Mouse (Mus musculus): Measurements from ENCODE around the gene Hand1. TPM values are rescaled to one million over a fixed set of nuclear protein-coding genes. Genes with fewer than 3 reads are reported as not detected.

Gene Hand1
- polyA plus RNA-seq, 1 experiment from 2014 or later: 23.0 TPM

DNA sequence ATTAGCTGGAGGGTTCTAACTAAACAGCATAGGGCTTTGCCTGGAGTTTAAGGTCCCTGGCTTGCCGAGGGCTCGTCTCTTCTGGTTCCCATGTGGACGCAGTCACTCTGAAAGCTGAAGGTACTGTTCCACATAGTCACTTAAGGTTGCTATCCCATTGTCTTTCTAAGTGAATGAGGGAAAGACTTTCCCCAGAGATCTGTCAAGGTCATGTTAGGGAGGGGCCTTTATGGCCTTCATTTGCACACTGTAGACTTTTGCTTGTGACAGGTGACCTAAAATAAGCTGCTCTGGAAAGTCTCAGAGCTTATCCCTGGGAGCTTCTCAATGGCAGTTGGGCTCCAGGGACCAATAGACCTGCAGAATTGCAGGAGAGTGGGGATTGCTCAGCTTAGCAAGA is 19.0 kb downstream of the Hand1 start:
- H3K9ac ChIP-seq (ENCODE audit: low read depth, low read length): no peak overlapping the region
- ATAC-seq: no peak
- H3K4me3 ChIP-seq (ENCODE audit: low read length): no peak overlapping the region
- no peak overlapping the region for H3K4me2 ChIP-seq (ENCODE audit: low read depth, low read length)
- H3K4me1 ChIP-seq (ENCODE audit: control insufficient read depth, insufficient read depth, low read length): peaks cover 15% of the 10 kb centered on the region
- H3K27ac ChIP-seq (ENCODE audit: low read length): no peak overlapping the region
- 0 out of 2 replicates have a peak, but pooled peaks cover 3% of the 10 kb centered on the region for H3K36me3 ChIP-seq (ENCODE audit: control insufficient read depth, insufficient read depth, low read length)
- no peaks in the 10 kb centered on the region for H3K27me3 ChIP-seq (replicated peaks; ENCODE audit: control insufficient read depth, insufficient read depth, low read length)
- WGBS: 93% methylated on average over 3 of the region's 3 CpGs
- H3K9me3 ChIP-seq (ENCODE audit: control insufficient read depth, low read length): no peaks in the 10 kb centered on the region; the same call in 1 of the 2 replicates

- Histone ChIP-seq H3K27me3 (replicated peaks; ENCODE audit: control insufficient read depth, insufficient read depth, low read length) (no peaks in the 10 kb centered on the region), H3K9ac (ENCODE audit: low read depth, low read length) (no peak overlapping the region), H3K9me3 (ENCODE audit: control insufficient read depth, low read length) (no peaks in the 10 kb centered on the region), H3K4me1 (ENCODE audit: control insufficient read depth, insufficient read depth, low read length) (peaks cover 15% of the 10 kb centered on the region), H3K27ac (ENCODE audit: low read length) (no peak overlapping the region), H3K4me3 (ENCODE audit: low read length) (no peak overlapping the region), H3K36me3 (ENCODE audit: control insufficient read depth, insufficient read depth, low read length) (peaks cover 7% of the 10 kb centered on the region; the same call in 1 of the 2 replicates), H3K4me2 (ENCODE audit: low read depth, low read length) (no peak overlapping the region)
- no peak for ATAC-seq
- WGBS: 94% methylated on average over 8 of the region's 8 CpGs
Observed at GRCm38 (mm10) chr11:57812212-57812611, 20.4 kb downstream of the Hand1 start.

- no peak for ATAC-seq
- Histone ChIP-seq H3K9me3 (ENCODE audit: control insufficient read depth, low read length) (no peaks in the 10 kb centered on the region), H3K4me1 (ENCODE audit: control insufficient read depth, insufficient read depth, low read length) (peaks cover 15% of the 10 kb centered on the region), H3K4me2 (ENCODE audit: low read depth, low read length) (no peak overlapping the region), H3K9ac (ENCODE audit: low read depth, low read length) (no peak overlapping the region), H3K36me3 (ENCODE audit: control insufficient read depth, insufficient read depth, low read length) (peaks cover 7% of the 10 kb centered on the region), H3K27me3 (replicated peaks; ENCODE audit: control insufficient read depth, insufficient read depth, low read length) (no peaks in the 10 kb centered on the region), H3K4me3 (ENCODE audit: low read length) (no peak overlapping the region), H3K27ac (ENCODE audit: low read length) (no peak overlapping the region)
- WGBS: 83% methylated on average over 7 of the region's 7 CpGs
Observed at GRCm38 (mm10) chr11:57811006-57811405, 21.6 kb downstream of the Hand1 start.

- Histone ChIP-seq H3K9me3 (ENCODE audit: control insufficient read depth, low read length) (no peaks in the 10 kb centered on the region), H3K4me3 (ENCODE audit: low read length) (no peak overlapping the region), H3K4me1 (ENCODE audit: control insufficient read depth, insufficient read depth, low read length) (peaks cover 15% of the 10 kb centered on the region), H3K4me2 (ENCODE audit: low read depth, low read length) (no peak overlapping the region), H3K36me3 (ENCODE audit: control insufficient read depth, insufficient read depth, low read length) (peaks cover 7% of the 10 kb centered on the region), H3K27me3 (replicated peaks; ENCODE audit: control insufficient read depth, insufficient read depth, low read length) (no peaks in the 10 kb centered on the region), H3K9ac (ENCODE audit: low read depth, low read length) (no peak overlapping the region), H3K27ac (ENCODE audit: low read length) (peak overlapping the region; percentile 52)
- ATAC-seq: peak; percentile 80
- 67% methylated on average over 8 of the region's 8 CpGs for WGBS
Observed at GRCm38 (mm10) chr11:57809732-57810098, 22.9 kb downstream of the Hand1 start.

- no peaks in the 10 kb centered on the region for H3K9me3 ChIP-seq (ENCODE audit: control insufficient read depth, low read length)
- H3K4me2 ChIP-seq (ENCODE audit: low read depth, low read length): no peak overlapping the region
- H3K4me1 ChIP-seq (ENCODE audit: control insufficient read depth, insufficient read depth, low read length): peaks cover 15% of the 10 kb centered on the region
- H3K27me3 ChIP-seq (replicated peaks; ENCODE audit: control insufficient read depth, insufficient read depth, low read length): no peaks in the 10 kb centered on the region
- peak overlapping the region; percentile 64 for H3K27ac ChIP-seq (ENCODE audit: low read length)
- no peak overlapping the region for H3K9ac ChIP-seq (ENCODE audit: low read depth, low read length)
- 85% methylated on average over 17 of the region's 17 CpGs for WGBS
- H3K4me3 ChIP-seq (ENCODE audit: low read length): no peak overlapping the region
- ATAC-seq: peak; percentile 70
- H3K36me3 ChIP-seq (ENCODE audit: control insufficient read depth, insufficient read depth, low read length): peaks cover 7% of the 10 kb centered on the region
Observed at GRCm38 (mm10) chr11:57809017-57809731, 23.4 kb downstream of the Hand1 start.

DNA sequence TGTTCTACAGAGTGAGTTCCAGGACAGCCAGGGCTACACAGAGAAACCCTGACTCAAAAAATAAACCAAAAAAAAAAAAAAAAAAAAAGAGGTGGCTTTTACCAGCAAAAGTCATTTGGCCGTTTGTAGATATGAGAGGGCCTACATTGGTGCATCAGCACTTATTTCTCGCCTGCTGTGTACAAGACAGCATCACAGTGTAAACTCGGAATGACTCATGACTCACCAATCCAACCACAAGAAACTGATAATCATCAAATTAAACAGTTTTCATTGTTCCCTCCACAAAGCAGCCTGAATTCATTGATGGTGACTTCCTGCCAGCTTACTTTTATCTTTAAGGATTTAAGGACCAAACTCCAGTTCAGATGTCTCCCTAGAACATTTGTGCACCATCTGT is 27.6 kb downstream of the Hand1 start:
- no peak overlapping the region for H3K27ac ChIP-seq (ENCODE audit: low read length)
- H3K9ac ChIP-seq (ENCODE audit: low read depth, low read length): no peak overlapping the region
- H3K36me3 ChIP-seq (ENCODE audit: control insufficient read depth, insufficient read depth, low read length): peaks cover 4% of the 10 kb centered on the region
- no peak overlapping the region for H3K4me3 ChIP-seq (ENCODE audit: low read length)
- no peaks in the 10 kb centered on the region for H3K9me3 ChIP-seq (ENCODE audit: control insufficient read depth, low read length)
- H3K4me2 ChIP-seq (ENCODE audit: low read depth, low read length): no peak overlapping the region
- 76% methylated on average over 3 of the region's 3 CpGs for WGBS
- no peaks in the 10 kb centered on the region for H3K27me3 ChIP-seq (replicated peaks; ENCODE audit: control insufficient read depth, insufficient read depth, low read length)
- no peak for ATAC-seq
- peaks cover 36% of the 10 kb centered on the region for H3K4me1 ChIP-seq (ENCODE audit: control insufficient read depth, insufficient read depth, low read length)

DNA sequence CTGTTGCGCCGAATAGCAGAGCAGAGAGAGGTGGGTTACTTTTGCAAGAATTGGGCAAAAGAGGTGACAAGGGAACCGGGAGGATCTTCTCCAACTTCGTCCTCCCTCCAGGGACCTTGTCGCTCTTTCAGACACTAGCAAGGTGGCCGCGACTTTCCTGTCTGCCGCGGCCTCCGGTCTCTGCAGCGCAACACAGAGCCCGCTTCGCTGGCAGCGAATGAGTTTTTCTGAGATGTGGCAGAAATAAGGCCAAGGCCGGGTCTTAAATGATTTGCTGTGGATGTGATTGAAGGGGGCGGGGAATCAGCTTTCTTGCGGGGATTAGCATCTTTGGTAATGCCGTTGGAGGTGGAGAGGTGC is 30.1 kb downstream of the Hand1 start:
- WGBS: 2% methylated on average over 18 of the region's 18 CpGs

DNA sequence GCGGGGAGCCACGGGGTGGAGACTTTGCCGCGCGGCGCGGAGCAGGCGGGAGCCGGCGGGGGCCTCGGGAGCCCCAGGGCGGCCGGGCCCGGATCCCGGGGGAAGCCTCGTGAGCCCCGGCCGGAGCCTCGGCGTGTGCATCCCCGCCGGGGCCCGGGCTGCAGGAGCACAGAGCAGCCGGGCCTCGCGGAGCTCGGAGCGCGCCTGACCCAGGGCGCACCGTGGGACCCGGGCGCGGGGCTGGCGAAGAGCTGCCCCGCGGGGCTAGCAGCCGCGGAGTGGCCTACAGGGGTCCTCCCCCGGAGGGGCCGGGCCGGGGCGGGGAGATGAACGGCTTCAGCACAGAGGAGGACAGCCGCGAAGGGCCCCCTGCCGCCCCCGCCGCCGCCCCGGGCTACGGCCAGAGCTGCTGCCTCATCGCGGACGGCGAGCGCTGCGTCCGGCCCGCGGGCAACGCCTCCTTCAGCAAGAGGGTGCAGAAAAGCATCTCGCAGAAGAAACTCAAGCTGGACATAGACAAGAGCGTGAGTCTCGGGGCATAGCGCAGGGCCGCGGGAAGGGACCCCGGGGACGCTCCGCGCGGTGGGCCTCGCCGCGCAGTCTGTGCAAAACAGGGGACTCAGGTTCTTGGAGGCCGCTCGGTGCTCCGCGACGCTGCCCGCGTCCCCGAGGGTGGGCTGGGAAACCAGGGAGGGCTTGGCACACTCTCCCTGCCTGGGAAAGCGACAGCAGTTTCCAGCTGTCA is 30.7 kb downstream of the Hand1 start:
- no peaks in the 10 kb centered on the region for H3K27me3 ChIP-seq (replicated peaks; ENCODE audit: control insufficient read depth, insufficient read depth, low read length)
- peak overlapping the region; percentile 94 for H3K9ac ChIP-seq (ENCODE audit: low read depth, low read length)
- WGBS: under 1% methylated on average over 75 of the region's 85 CpGs
- H3K36me3 ChIP-seq (ENCODE audit: control insufficient read depth, insufficient read depth, low read length): no peaks in the 10 kb centered on the region; the same call in 1 of the 2 replicates
- H3K4me1 ChIP-seq (ENCODE audit: control insufficient read depth, insufficient read depth, low read length): peaks cover 26% of the 10 kb centered on the region
- peak; percentile 54 for ATAC-seq
- H3K4me2 ChIP-seq (ENCODE audit: low read depth, low read length): peak overlapping the region; percentile 97
- H3K9me3 ChIP-seq (ENCODE audit: control insufficient read depth, low read length): no peaks in the 10 kb centered on the region
- H3K4me3 ChIP-seq (ENCODE audit: low read length): peak overlapping the region; percentile 88
- peak overlapping the region; percentile 69 for H3K27ac ChIP-seq (ENCODE audit: low read length)

More for the DNA sequence above, 30.1 kb downstream of the Hand1 start:
- Histone ChIP-seq H3K4me3 (ENCODE audit: low read length) (peak overlapping the region; percentile 88), H3K4me2 (ENCODE audit: low read depth, low read length) (peak overlapping the region; percentile 97), H3K36me3 (ENCODE audit: control insufficient read depth, insufficient read depth, low read length) (no peaks in the 10 kb centered on the region; the same call in 1 of the 2 replicates), H3K4me1 (ENCODE audit: control insufficient read depth, insufficient read depth, low read length) (peaks cover 26% of the 10 kb centered on the region), H3K27me3 (replicated peaks; ENCODE audit: control insufficient read depth, insufficient read depth, low read length) (no peaks in the 10 kb centered on the region), H3K27ac (ENCODE audit: low read length) (no peak overlapping the region), H3K9ac (ENCODE audit: low read depth, low read length) (peak overlapping the region; percentile 94), H3K9me3 (ENCODE audit: control insufficient read depth, low read length) (no peaks in the 10 kb centered on the region)
- no peak for ATAC-seq

GRCm38 (mm10) chr11:57800971-57801765 is 31.4 kb downstream of the Hand1 start, which contains the start of gene Sap30l:
TSS of gene Sap30l (plus strand) at chr11:57801637.
- WGBS: under 1% methylated on average over 59 of the region's 66 CpGs
- peak; percentile 97 for ATAC-seq

More at GRCm38 (mm10) chr11:57800971-57801765, 31.4 kb downstream of the Hand1 start, which contains the start of gene Sap30l:
- peaks cover 26% of the 10 kb centered on the region for H3K4me1 ChIP-seq (ENCODE audit: control insufficient read depth, insufficient read depth, low read length)
- H3K4me2 ChIP-seq (ENCODE audit: low read depth, low read length): peak within 1 kb of the TSS; percentile 97
- peak within 1 kb of the TSS; percentile 92 for H3K27ac ChIP-seq (ENCODE audit: low read length)
- peak within 1 kb of the TSS; percentile 88 for H3K4me3 ChIP-seq (ENCODE audit: low read length)
- H3K36me3 ChIP-seq (ENCODE audit: control insufficient read depth, insufficient read depth, low read length): no peaks in the 10 kb centered on the region; the same call in 1 of the 2 replicates
- H3K9me3 ChIP-seq (ENCODE audit: control insufficient read depth, low read length): no peaks in the 10 kb centered on the region
- H3K27me3 ChIP-seq (replicated peaks; ENCODE audit: control insufficient read depth, insufficient read depth, low read length): no peaks in the 10 kb centered on the region
- H3K9ac ChIP-seq (ENCODE audit: low read depth, low read length): peak within 1 kb of the TSS; percentile 94

Data from intestine, embryonic 16.5 days (tissue).